Mouse (Mus musculus): ENCODE measurements around the gene Pgd.
"Not testable (repeated sequence)": the region's sequence is repeated elsewhere in the genome, so short reads cannot be mapped to it uniquely, and the experiment has no call there.

The Pgd gene

GRCm38 (mm10) chr4:149133395-149133794 is 33.2 kb downstream of the Pgd start:
- DNase-seq (ENCODE audit: low spot score), result no peak

DNA sequence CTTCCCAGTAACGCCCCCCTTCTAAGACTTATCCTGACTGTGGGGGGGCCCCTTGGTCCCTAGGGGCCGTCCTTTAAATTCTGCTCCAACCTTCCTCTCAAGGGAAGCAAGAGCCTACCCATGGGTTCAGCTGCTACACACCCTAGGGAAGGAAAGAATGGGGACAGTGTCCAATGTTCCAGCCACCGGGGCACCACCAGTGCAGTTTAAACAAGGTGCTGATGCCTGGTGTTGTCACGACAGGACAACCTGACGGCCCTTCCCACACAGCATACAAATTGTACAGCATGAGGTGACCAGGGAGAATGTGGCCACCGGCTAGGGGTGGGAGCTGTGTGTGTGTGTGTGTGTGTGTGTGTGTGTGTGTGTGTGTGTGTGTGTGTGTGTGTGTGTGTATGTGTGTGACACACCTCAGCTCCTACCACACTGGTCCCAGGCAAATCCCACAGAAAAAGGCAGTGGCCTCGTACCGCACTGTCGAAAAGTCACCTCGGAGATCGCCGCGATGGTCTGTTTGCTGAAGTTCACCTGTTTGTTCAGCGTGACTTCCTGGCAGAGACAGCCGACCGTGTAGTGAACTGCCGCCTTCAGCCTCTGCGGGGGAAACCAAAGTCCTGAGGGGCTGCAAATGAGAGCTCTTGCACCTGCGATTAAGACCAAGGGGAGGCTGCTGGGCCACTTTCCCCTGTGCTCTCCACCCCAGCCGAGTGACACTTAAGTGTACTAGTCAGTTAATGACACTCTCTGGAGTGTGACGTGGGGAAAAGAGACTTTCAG is 34.6 kb downstream of the Pgd start:
- peak; percentile 17 for DNase-seq (ENCODE audit: low spot score)

DNA sequence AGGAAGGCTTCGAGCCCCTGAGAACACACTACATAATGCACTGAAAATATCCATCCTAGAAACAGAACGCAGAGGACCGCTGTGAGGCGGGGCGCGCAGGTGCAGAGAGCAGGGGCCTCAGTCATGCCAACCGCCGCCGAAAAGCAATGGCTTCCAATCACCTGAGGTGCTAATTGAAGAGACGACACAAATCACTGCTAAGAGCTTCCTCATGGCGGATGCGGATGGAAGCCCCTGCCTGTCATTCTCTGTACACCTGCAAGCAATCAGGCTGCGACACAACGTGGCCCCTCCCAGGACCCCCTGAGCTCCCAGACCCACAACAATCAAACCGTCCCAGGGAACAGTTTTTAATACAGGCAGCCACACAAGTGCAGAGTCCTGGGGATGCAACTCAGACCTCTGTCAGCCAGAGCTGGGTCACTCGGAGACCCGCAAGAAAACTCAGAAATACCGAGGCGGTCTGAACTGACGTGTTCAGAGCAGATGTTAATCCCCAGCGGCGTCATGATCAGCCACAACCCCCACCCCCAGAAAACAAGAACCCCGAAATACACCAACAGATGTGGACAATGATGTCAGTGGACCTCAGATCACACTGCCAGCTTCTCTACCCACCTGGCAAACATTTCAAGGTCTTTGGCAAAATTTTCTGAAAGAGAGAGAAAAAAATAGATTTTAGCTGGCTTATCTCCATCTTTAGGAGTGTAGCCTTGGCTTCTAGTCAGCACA is 35.4 kb downstream of the Pgd start:
- DNase-seq (ENCODE audit: low spot score), result no peak

GRCm38 (mm10) chr4:149128467-149128866 is 38.1 kb downstream of the Pgd start:
- no peak for DNase-seq (ENCODE audit: low spot score)

GRCm38 (mm10) chr4:149126663-149127062 is 39.9 kb downstream of the Pgd start, which contains the start of gene Cort:
Gene Cort, minus strand, starts transcription at chr4:149126763.
- no peak for DNase-seq (ENCODE audit: low spot score)

DNA sequence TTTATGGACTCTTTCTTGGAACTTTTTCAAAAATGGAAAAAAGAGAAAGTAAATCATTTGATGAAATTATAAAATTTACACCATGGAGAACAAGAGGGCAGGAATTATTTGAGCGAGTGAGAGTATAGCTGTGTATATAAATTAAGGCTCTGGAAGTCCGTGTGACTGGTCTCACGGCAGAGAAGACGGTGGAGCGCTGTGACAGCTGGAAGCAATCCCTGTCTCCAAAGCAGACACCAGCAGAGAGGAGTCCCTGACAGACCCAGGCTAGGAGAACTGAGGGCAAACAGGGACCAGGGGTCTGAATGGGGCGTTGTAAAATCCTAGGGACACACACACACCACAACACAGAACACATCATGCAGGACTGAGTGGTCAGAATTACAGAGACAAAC is 40.5 kb downstream of the Pgd start:
- no peak for DNase-seq (ENCODE audit: low spot score)

GRCm38 (mm10) chr4:149125341-149126114 is 41.0 kb downstream of the Pgd start:
- DNase-seq (ENCODE audit: low spot score), result no peak

DNA sequence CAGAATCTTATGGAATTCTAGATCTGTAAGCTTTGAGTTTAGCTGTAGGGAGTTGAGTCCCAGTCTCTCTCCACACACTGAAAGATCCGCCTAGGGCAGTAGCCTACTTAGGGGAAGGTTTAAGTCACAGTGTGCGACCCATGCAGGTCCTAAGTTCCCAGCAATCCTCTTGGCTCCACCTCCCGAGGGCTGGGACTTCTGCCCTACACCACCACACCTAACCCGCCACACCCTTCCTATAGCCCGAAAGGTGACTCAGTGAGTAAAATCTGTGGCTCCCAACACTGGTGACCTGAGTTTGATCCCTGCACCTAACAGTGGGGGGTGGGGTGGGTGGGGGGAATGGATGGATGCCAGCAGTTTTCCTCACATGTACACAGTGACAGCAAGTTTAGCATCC is 43.1 kb downstream of the Pgd start:
- no peak for DNase-seq (ENCODE audit: low spot score)

- not testable (repeated sequence) for DNase-seq (ENCODE audit: low spot score)
These were observed 46.5 kb downstream of the Pgd start for GRCm38 (mm10) chr4:149119978-149120562.

DNA sequence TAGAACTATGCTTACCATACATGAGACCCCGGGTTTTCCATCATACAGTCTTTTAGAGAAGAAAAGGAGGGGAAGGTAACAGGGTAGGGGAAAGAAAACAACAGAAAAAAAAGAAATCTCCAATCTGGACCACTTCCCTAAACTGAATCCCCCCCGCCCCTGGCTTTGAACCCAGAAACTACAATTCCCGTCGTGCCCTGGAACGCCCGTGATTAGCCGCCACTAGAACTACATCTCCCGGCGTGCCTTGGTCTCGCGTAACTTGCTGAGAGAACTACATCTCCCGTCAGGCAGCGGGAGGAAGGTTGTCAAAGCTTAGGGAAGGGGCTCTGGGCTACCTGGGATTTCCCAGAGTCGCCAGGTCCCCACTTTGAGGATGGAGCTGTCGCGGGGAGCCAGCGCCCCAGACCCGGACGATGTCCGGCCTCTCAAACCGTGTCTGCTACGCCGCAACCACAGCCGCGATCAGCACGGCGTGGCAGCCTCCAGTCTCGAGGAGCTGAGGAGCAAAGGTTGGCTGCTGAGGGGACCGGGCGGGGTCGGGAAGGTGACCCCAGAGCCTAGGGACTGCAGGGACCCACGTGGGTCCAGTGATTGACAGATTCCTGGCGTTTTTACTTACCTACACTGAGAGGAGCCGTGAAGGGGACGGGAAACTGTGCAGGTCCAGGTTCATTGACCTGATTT is 62.6 kb downstream of the Pgd start, which contains the start of gene Dffa:
Dffa (plus strand) TSS at position 272 of the 687 bp plus-strand sequence.
- DNase-seq (ENCODE audit: low spot score), result peak; percentile 95

DNA sequence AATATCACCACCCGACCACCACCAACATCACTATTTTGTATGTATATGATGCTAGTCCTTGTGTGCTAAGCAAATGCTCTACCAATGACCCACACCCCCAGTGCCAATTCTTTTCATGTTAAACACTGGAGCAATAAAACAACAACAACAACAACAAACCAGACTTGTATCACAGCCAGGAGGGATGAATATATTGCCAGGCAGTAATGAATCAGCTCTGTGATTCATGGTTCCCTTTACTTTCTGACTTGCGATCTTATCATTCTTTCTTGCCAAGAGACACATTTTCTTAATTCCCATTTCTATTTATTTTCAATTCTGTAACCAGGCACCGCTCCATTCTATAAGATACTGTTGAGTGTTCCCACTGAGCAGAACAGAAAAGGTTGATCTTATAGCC is 65.1 kb downstream of the Pgd start:
- no peak for DNase-seq (ENCODE audit: low spot score)

GRCm38 (mm10) chr4:149100449-149100848 is 66.1 kb downstream of the Pgd start:
- not testable (repeated sequence) for DNase-seq (ENCODE audit: low spot score)
